Mouse (Mus musculus) hindbrain, embryonic 16.5 days (tissue): Measurements from ENCODE around the gene Gsk3b. TPM values are rescaled to one million over a fixed set of nuclear protein-coding genes. Genes with fewer than 3 reads are reported as not detected.

ENCODE experiments used
- ATAC-seq: fragments of 200-750 bp; cut with Nextera tagmentation; 2 replicates; pipeline ENCODE4 v1.8.0; 2017; ENCODE audit warnings: moderate TSS enrichment, moderate library complexity
- H3K27ac ChIP-seq: fragments of 300-500 bp; sonication (generic); 2 replicates; pipeline ENCODE4 v1.5.1; 2014; ENCODE audit warnings: low read depth, mild to moderate bottlenecking, control low read depth, low read length, moderate library complexity
- H3K27me3 ChIP-seq: fragments of 300-500 bp; sonication (generic); replicated peaks from 2 replicates; pipeline ENCODE4 v1.6.1; 2014; ENCODE audit warnings: low read length; ENCODE audit not compliant: control insufficient read depth, insufficient read depth
- H3K36me3 ChIP-seq: fragments of 300-500 bp; sonication (generic); 2 replicates; pipeline ENCODE4 v1.6.1; 2014; ENCODE audit warnings: mild to moderate bottlenecking, low read length, moderate library complexity, mixed read lengths; ENCODE audit not compliant: control insufficient read depth, insufficient read depth
- H3K4me1 ChIP-seq: fragments of 300-500 bp; sonication (generic); 2 replicates; pipeline ENCODE4 v1.6.1; 2014; ENCODE audit warnings: low read depth, low read length; ENCODE audit not compliant: control insufficient read depth, insufficient read depth
- H3K4me2 ChIP-seq: fragments of 300-500 bp; sonication (generic); 2 replicates; pipeline ENCODE4 v1.6.1; 2014; ENCODE audit warnings: mild to moderate bottlenecking, low read length, control low read depth, moderate library complexity
- H3K4me3 ChIP-seq: fragments of 300-500 bp; sonication (generic); 2 replicates; pipeline ENCODE4 v1.5.1; 2014; ENCODE audit warnings: mild to moderate bottlenecking, low read length, control low read depth, moderate library complexity
- H3K9ac ChIP-seq: fragments of 300-500 bp; sonication (generic); 2 replicates; pipeline ENCODE4 v1.6.1; 2014; ENCODE audit warnings: low read depth, mild to moderate bottlenecking, control low read depth, low read length, moderate library complexity
- H3K9me3 ChIP-seq: fragments of 300-500 bp; sonication (generic); 2 replicates; pipeline ENCODE4 v1.6.1; 2014; ENCODE audit warnings: mild to moderate bottlenecking, low read length, moderate library complexity; ENCODE audit not compliant: control insufficient read depth
- WGBS: fragments of 180-500 bp; shearing (Covaris S2); extraction: QIAGEN DNeasy Blood & Tissue Kit; methylation state at CpG from one replicate; pipeline ENCODE4 v1.1.7; 2014; 5-methylcytosine and 5-hydroxymethylcytosine counted together
- polyA plus RNA-seq: library from polyadenylated mRNA; unstranded; fragments of >200 nt; fragmentation: Nextera tagmentation; extraction: Ambion mirVana; gene quantifications from 2 replicates; pipeline ENCODE4 v1.2.1, GENCODE M21; 2015

Gsk3b gene
- polyA plus RNA-seq, 1 experiment from 2014 or later, result 131 TPM

DNA sequence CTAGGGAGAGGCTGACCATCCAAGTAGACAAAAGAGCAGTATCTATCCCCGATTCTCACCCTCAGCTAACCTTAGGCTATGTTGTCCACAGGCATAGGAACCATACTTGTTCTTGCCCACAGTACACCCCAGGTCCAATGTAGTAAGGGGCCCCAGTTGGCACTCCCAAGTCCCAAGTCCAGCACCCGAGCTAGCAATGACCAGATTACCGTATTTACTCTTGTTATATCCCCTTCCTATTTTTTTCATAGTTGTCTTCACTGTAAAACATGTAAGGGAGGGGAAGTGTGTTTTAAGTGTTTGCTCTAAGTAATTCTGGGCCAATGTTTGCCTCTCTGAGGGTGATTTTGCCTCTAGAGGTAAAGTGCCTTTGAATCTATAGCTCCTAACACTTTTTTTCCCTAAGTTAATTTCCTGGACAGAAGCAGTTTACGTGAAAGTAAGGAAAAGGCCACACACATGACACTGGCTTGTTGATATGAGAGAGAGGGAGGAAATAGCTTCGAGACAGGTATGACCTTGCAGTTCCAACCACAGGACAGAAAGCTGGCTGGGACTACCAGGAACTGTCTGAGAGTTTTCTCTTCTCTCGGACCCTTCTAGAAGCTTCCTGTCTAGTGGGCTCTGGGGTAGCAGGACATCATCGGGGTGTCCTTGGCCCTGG, 206.0 kb downstream of the Gsk3b start, which contains the start of gene Nr1i2:
Gene Nr1i2, minus strand, starts transcription at position 140 of the 664 bp plus-strand sequence.
- WGBS, result 76% methylated on average over 7 of the region's 7 CpGs
- Histone ChIP-seq H3K27ac (no peak within 1 kb of the TSS), H3K4me3 (no peak within 1 kb of the TSS), H3K36me3 (no peaks in the 10 kb centered on the region), H3K9me3 (no peaks in the 10 kb centered on the region), H3K9ac (no peak within 1 kb of the TSS), H3K4me1 (no peaks in the 10 kb centered on the region), H3K4me2 (no peak within 1 kb of the TSS), H3K27me3 (no peaks in the 10 kb centered on the region)
- ATAC-seq, result no peak

- Histone ChIP-seq H3K4me1 (no peaks in the 10 kb centered on the region), H3K4me3 (no peak overlapping the region), H3K27ac (no peak overlapping the region), H3K9ac (no peak overlapping the region), H3K4me2 (no peak overlapping the region), H3K36me3 (no peaks in the 10 kb centered on the region), H3K27me3 (no peaks in the 10 kb centered on the region), H3K9me3 (no peaks in the 10 kb centered on the region)
- ATAC-seq, result no peak
- WGBS, result 54% methylated on average over 5 of the region's 5 CpGs
These were observed 206.6 kb downstream of the Gsk3b start for GRCm38 (mm10) chr16:38295349-38295930.

Other genes starting within 250 kb of the Gsk3b start
- gene Gm36028, start 227.9 kb upstream of the Gsk3b start, polyA plus RNA-seq, result 0.19 TPM in 1 of 2 replicates, not detected in the other
- gene Lrrc58, start 220.6 kb upstream of the Gsk3b start, polyA plus RNA-seq, result 45.3 and 48.1 TPM in 2 replicates
- 3.2 and 3.9 TPM in 2 replicates for gene Gpr156, start 172.5 kb upstream of the Gsk3b start, polyA plus RNA-seq
- gene Nr1i2, start 205.8 kb downstream of the Gsk3b start, polyA plus RNA-seq, result not detected in 2 replicates